ENCODE assay signal across 13 mouse cellular contexts in genomic region chr4:52726203-52726602, GRCm38 (mm10).
DNase-seq lines count a peak whose midpoint lies in the region; ATAC-seq lines count a peak whose summit lies in the region.
"Had no signal": no experiment of that assay in that cellular context is flagged by ENCODE, and none has a peak within 500 bp of the region (broad histone marks: within the 10 kb centered on the region; RNA-seq: fewer than 3 reads in every experiment).

No protein-coding gene starts in this region.

- intact Hi-C loops in heart, postnatal 10 days (cut with DNase I): loop anchor here (10.0 kb wide), 1 partner anchor 279 kb away; no protein-coding TSS in a partner anchor

- no peaks in the 10 kb centered on the region for H3K36me3 ChIP-seq in midbrain, embryonic 14.5 days (ENCODE audit: control insufficient read depth, insufficient read depth, low read length)
- H3K36me3 ChIP-seq in midbrain, embryonic 10.5 days: no peaks in the 10 kb centered on the region
- H3K36me3 ChIP-seq in hindbrain, embryonic 15.5 days: no peaks in the 10 kb centered on the region
- no peaks in the 10 kb centered on the region for H3K36me3 ChIP-seq in neural tube, embryonic 14.5 days (ENCODE audit: control insufficient read depth, insufficient read depth, low read length)
- H3K36me3 ChIP-seq: limb, embryonic 12.5 days had no signal

- 70% methylated on average over 6 of the region's 6 CpGs for WGBS in midbrain, embryonic 14.5 days
- 79% methylated on average over 6 of the region's 6 CpGs for WGBS in midbrain, embryonic 10.5 days
- WGBS in hindbrain, embryonic 15.5 days: 61% methylated on average over 6 of the region's 6 CpGs
- 74% methylated on average over 6 of the region's 6 CpGs for WGBS in neural tube, embryonic 14.5 days

- H3K4me2 ChIP-seq in midbrain, embryonic 14.5 days (ENCODE audit: low read length): 0 out of 2 replicates have a peak overlapping the region, but pooled peaks have one; percentile 24
- H3K4me2 ChIP-seq in hindbrain, embryonic 15.5 days: peak overlapping the region; percentile 33; the same call in 1 of the 2 replicates
- H3K4me2 ChIP-seq in neural tube, embryonic 14.5 days (ENCODE audit: low read depth, low read length): no peak overlapping the region
- H3K4me2 ChIP-seq: limb, embryonic 12.5 days had no signal

- H3K27me3 ChIP-seq in midbrain, embryonic 14.5 days (ENCODE audit: control insufficient read depth, insufficient read depth, low read length): no peaks in the 10 kb centered on the region
- no peaks in the 10 kb centered on the region for H3K27me3 ChIP-seq in midbrain, embryonic 10.5 days (ENCODE audit: low read depth, poor library complexity, severe bottlenecking)
- no peaks in the 10 kb centered on the region for H3K27me3 ChIP-seq in hindbrain, embryonic 15.5 days
- no peaks in the 10 kb centered on the region for H3K27me3 ChIP-seq in neural tube, embryonic 14.5 days (ENCODE audit: control insufficient read depth, insufficient read depth, low read length)
- H3K27me3 ChIP-seq: limb, embryonic 12.5 days; megakaryocyte, embryonic 14.5 days had no signal

- H3K4me1 ChIP-seq in midbrain, embryonic 14.5 days (ENCODE audit: control insufficient read depth, insufficient read depth, low read length): no peaks in the 10 kb centered on the region
- H3K4me1 ChIP-seq in midbrain, embryonic 10.5 days: no peaks in the 10 kb centered on the region
- H3K4me1 ChIP-seq in hindbrain, embryonic 15.5 days (replicated peaks): no peaks in the 10 kb centered on the region; the same call in 1 of the 2 replicates
- no peaks in the 10 kb centered on the region for H3K4me1 ChIP-seq in neural tube, embryonic 14.5 days (ENCODE audit: control insufficient read depth, insufficient read depth, low read length)
- H3K4me1 ChIP-seq: limb, embryonic 12.5 days; megakaryocyte, embryonic 14.5 days had no signal

- peak; percentile 29 for DNase-seq in heart, adult 11 months
- no peak for DNase-seq in heart, postnatal 10 days
- peak; percentile 54 for DNase-seq in midbrain, embryonic 14.5 days
- no peak for DNase-seq in midbrain, embryonic 10.5 days (ENCODE audit: low spot score)
- no peak for DNase-seq in Muller cell, postnatal 12 days (ENCODE audit: inconsistent ontology term)
- DNase-seq in lung, adult 18-20 months: no peak

- H3K9me3 ChIP-seq in midbrain, embryonic 14.5 days (ENCODE audit: control insufficient read depth, low read length): no peaks in the 10 kb centered on the region
- no peaks in the 10 kb centered on the region for H3K9me3 ChIP-seq in midbrain, embryonic 10.5 days (replicated peaks)
- H3K9me3 ChIP-seq in hindbrain, embryonic 15.5 days: no peaks in the 10 kb centered on the region
- H3K9me3 ChIP-seq in neural tube, embryonic 14.5 days (ENCODE audit: control insufficient read depth, low read length): no peaks in the 10 kb centered on the region
- H3K9me3 ChIP-seq: limb, embryonic 12.5 days had no signal

- ATAC-seq in midbrain, embryonic 14.5 days (ENCODE audit: low FRiP score, low TSS enrichment): no peak
- ATAC-seq in hindbrain, embryonic 15.5 days (ENCODE audit: low FRiP score, low read depth): peak; percentile 52; the same call in 1 of the 2 replicates
- 0 out of 2 replicates have a peak, but pooled peaks have one; percentile 65 for ATAC-seq in neural tube, embryonic 14.5 days (ENCODE audit: low read depth)
- ATAC-seq: intestine, postnatal 0 days had no signal

- H3K4me3 ChIP-seq in midbrain, embryonic 14.5 days (replicated peaks; ENCODE audit: low read depth, low read length): no peak overlapping the region
- no peak overlapping the region for H3K4me3 ChIP-seq in midbrain, embryonic 10.5 days
- H3K4me3 ChIP-seq in hindbrain, embryonic 15.5 days: no peak overlapping the region
- H3K4me3 ChIP-seq in neural tube, embryonic 14.5 days (ENCODE audit: low read depth, low read length): no peak overlapping the region
- H3K4me3 ChIP-seq: left cerebral cortex, adult 2 months; limb, embryonic 12.5 days; megakaryocyte, embryonic 14.5 days had no signal

- H3K27ac ChIP-seq in midbrain, embryonic 14.5 days (replicated peaks; ENCODE audit: low read depth, low read length): peak overlapping the region; percentile 55; the same call in 1 of the 2 replicates
- H3K27ac ChIP-seq in midbrain, embryonic 10.5 days (replicated peaks): no peak overlapping the region
- H3K27ac ChIP-seq in hindbrain, embryonic 15.5 days (replicated peaks): peak overlapping the region; percentile 55; the same call in 1 of the 2 replicates
- no peak overlapping the region for H3K27ac ChIP-seq in neural tube, embryonic 14.5 days (ENCODE audit: low read depth, low read length)
- H3K27ac ChIP-seq: left cerebral cortex, adult 2 months; limb, embryonic 12.5 days; liver, embryonic 14.5 days had no signal

- H3K9ac ChIP-seq in midbrain, embryonic 14.5 days (replicated peaks; ENCODE audit: low read length): no peak overlapping the region
- H3K9ac ChIP-seq in hindbrain, embryonic 15.5 days: no peak overlapping the region
- no peak overlapping the region for H3K9ac ChIP-seq in neural tube, embryonic 14.5 days (replicated peaks; ENCODE audit: low read depth, low read length)
- H3K9ac ChIP-seq: limb, embryonic 12.5 days; liver, embryonic 14.5 days had no signal

Comparison
In these comparisons a context has a peak if more than half of its experiments do, and no peak if none do; other contexts are left out.
1. DNase-seq: peak in heart, adult 11 months (single experiment) and midbrain, embryonic 14.5 days (single experiment); none in heart, postnatal 10 days (0 of 2), midbrain, embryonic 10.5 days (single experiment), Muller cell, postnatal 12 days (single experiment) and lung, adult 18-20 months (0 of 2).
2. H3K27ac ChIP-seq: peak in midbrain, embryonic 14.5 days (single experiment) and hindbrain, embryonic 15.5 days (single experiment); none in midbrain, embryonic 10.5 days (single experiment) and neural tube, embryonic 14.5 days (single experiment).